Mouse (Mus musculus) lung, embryonic 14.5 days (tissue): Measurements from ENCODE around the gene Prh1. TPM values are rescaled to one million over a fixed set of nuclear protein-coding genes. Genes with fewer than 3 reads are reported as not detected.
"Not testable (repeated sequence)": the region's sequence is repeated elsewhere in the genome, so short reads cannot be mapped to it uniquely, and the experiment has no call there.

Experiments used
- ATAC-seq: fragments of 200-750 bp; cut with Nextera tagmentation; 2 replicates; pipeline ENCODE4 v1.8.0; 2017; ENCODE audit warnings: mild to moderate bottlenecking, moderate TSS enrichment, moderate library complexity; ENCODE audit not compliant: insufficient read depth
- DNase-seq: peaks from one replicate; pipeline ENCODE4 v3.0.0-alpha.2; 2015
- H3K27ac ChIP-seq: fragments of 300-500 bp; sonication (generic); 2 replicates; pipeline ENCODE4 v1.5.1; 2014; ENCODE audit warnings: low read depth, mild to moderate bottlenecking, moderate library complexity
- H3K27me3 ChIP-seq: fragments of 300-500 bp; sonication (generic); 2 replicates; pipeline ENCODE4 v1.6.1; 2014; ENCODE audit warnings: low read length, control low read depth; ENCODE audit not compliant: insufficient read depth
- H3K36me3 ChIP-seq: fragments of 300-500 bp; sonication (generic); 2 replicates; pipeline ENCODE4 v1.6.1; 2014; ENCODE audit warnings: control low read depth; ENCODE audit not compliant: insufficient read depth
- H3K4me1 ChIP-seq: fragments of 300-500 bp; sonication (generic); 2 replicates; pipeline ENCODE4 v1.6.1; 2014; ENCODE audit warnings: antibody characterized with exemption, control low read depth; ENCODE audit not compliant: insufficient read depth
- H3K4me2 ChIP-seq: fragments of 300-500 bp; sonication (generic); 2 replicates; pipeline ENCODE4 v1.6.1; 2014; ENCODE audit warnings: mild to moderate bottlenecking
- H3K4me3 ChIP-seq: fragments of 300-500 bp; sonication (generic); 2 replicates; pipeline ENCODE4 v1.5.1; 2014; ENCODE audit warnings: low read depth, low read length
- H3K9ac ChIP-seq: fragments of 300-500 bp; sonication (generic); 2 replicates; pipeline ENCODE4 v1.6.1; 2014
- H3K9me3 ChIP-seq: fragments of 300-500 bp; sonication (generic); 2 replicates; pipeline ENCODE4 v1.6.1; 2016; ENCODE audit warnings: low read depth, low read length, control low read depth
- WGBS: fragments of 180-500 bp; shearing (Covaris S2); extraction: QIAGEN DNeasy Blood & Tissue Kit; methylation state at CpG from one replicate; pipeline ENCODE4 v1.1.7; 2014; 5-methylcytosine and 5-hydroxymethylcytosine counted together
- polyA plus RNA-seq: library from polyadenylated mRNA; unstranded; fragments of >200 nt; fragmentation: Nextera tagmentation; extraction: Ambion mirVana; gene quantifications from 2 replicates; pipeline ENCODE4 v1.2.1, GENCODE M21; 2014

Gene Prh1
- polyA plus RNA-seq = not detected in 2 replicates

- H3K9me3 ChIP-seq, H3K4me1 ChIP-seq, H3K4me2 ChIP-seq, H3K4me3 ChIP-seq, H3K27me3 ChIP-seq, H3K9ac ChIP-seq, DNase-seq, H3K27ac ChIP-seq, H3K36me3 ChIP-seq, ATAC-seq: not testable (repeated sequence)
- WGBS = 83% methylated on average over 1 of the region's 1 CpGs
Observed at GRCm38 (mm10) chr6:132569509-132569908, at the start of gene Prh1. Gene Prh1 (plus strand): TSS chr6:132569809.

- H3K9me3 ChIP-seq, H3K4me2 ChIP-seq, H3K4me3 ChIP-seq, ATAC-seq, H3K9ac ChIP-seq, H3K36me3 ChIP-seq, H3K27ac ChIP-seq, H3K4me1 ChIP-seq, H3K27me3 ChIP-seq, DNase-seq: not testable (repeated sequence)
- WGBS = 72% methylated on average over 2 of the region's 2 CpGs
Observed at GRCm38 (mm10) chr6:132595613-132596012, 26.0 kb downstream of the Prh1 start, which contains the start of gene Prp2. Gene Prp2 (plus strand): TSS chr6:132595913.

Other genes starting within 250 kb of the Prh1 start
- not detected in 2 replicates for gene Gm8882, start 205.7 kb upstream of the Prh1 start, polyA plus RNA-seq
- not detected in 2 replicates for gene Prp2, start 26.1 kb downstream of the Prh1 start, polyA plus RNA-seq
- gene A630073D07Rik, start 81.7 kb downstream of the Prh1 start, polyA plus RNA-seq = not detected in 2 replicates
- gene Tas2r120, start 87.1 kb downstream of the Prh1 start, polyA plus RNA-seq = not detected in 2 replicates
- not detected in 2 replicates for gene Tas2r121, start 131.2 kb downstream of the Prh1 start, polyA plus RNA-seq
- gene Tas2r122, start 142.1 kb downstream of the Prh1 start, polyA plus RNA-seq = not detected in 2 replicates
- gene Tas2r115, start 168.2 kb downstream of the Prh1 start, polyA plus RNA-seq = not detected in 2 replicates
- not detected in 2 replicates for gene Tas2r124, start 184.9 kb downstream of the Prh1 start, polyA plus RNA-seq
- not detected in 2 replicates for gene Tas2r102, start 192.3 kb downstream of the Prh1 start, polyA plus RNA-seq
- not detected in 2 replicates for gene Tas2r136, start 208.4 kb downstream of the Prh1 start, polyA plus RNA-seq
- gene Tas2r117, start 233.0 kb downstream of the Prh1 start, polyA plus RNA-seq = not detected in 2 replicates